Mouse (Mus musculus): ENCODE measurements around the gene Sema3b. TPM values are rescaled to one million over a fixed set of nuclear protein-coding genes. Genes with fewer than 3 reads are reported as not detected.

The Sema3b gene
- polyA plus RNA-seq, 1 experiment from 2014 or later, result 22.5 TPM

Other genes with a start within 250 kb of the Sema3b start
- 0.84 and 0.93 TPM in 2 replicates for gene Cacna2d2, start 209.6 kb downstream of the Sema3b start, polyA plus RNA-seq (2015; fragmentation: Nextera tagmentation; extraction: Ambion mirVana)
- 45.0 and 49.4 TPM in 2 replicates for gene Tmem115, start 75.3 kb downstream of the Sema3b start, polyA plus RNA-seq (2015; fragmentation: Nextera tagmentation; extraction: Ambion mirVana)
- gene Cyb561d2, start 67.0 kb downstream of the Sema3b start, polyA plus RNA-seq (2015; fragmentation: Nextera tagmentation; extraction: Ambion mirVana), result 31.5 and 33.9 TPM in 2 replicates
- gene Nprl2, start 67.0 kb downstream of the Sema3b start, polyA plus RNA-seq (2015; fragmentation: Nextera tagmentation; extraction: Ambion mirVana), result 44.4 and 46.8 TPM in 2 replicates
- 1.2 and 2.9 TPM in 2 replicates for gene Zmynd10, start 61.9 kb downstream of the Sema3b start, polyA plus RNA-seq (2015; fragmentation: Nextera tagmentation; extraction: Ambion mirVana)
- 61.7 and 63.4 TPM in 2 replicates for gene Rassf1, start 57.7 kb downstream of the Sema3b start, polyA plus RNA-seq (2015; fragmentation: Nextera tagmentation; extraction: Ambion mirVana)
- 46.5 and 46.8 TPM in 2 replicates for gene Tusc2, start 46.0 kb downstream of the Sema3b start, polyA plus RNA-seq (2015; fragmentation: Nextera tagmentation; extraction: Ambion mirVana)
- gene Hyal2, start 41.3 kb downstream of the Sema3b start, polyA plus RNA-seq (2015; fragmentation: Nextera tagmentation; extraction: Ambion mirVana), result 111 and 117 TPM in 2 replicates
- 8.6 and 10.5 TPM in 2 replicates for gene Hyal1, start 32.3 kb downstream of the Sema3b start, polyA plus RNA-seq (2015; fragmentation: Nextera tagmentation; extraction: Ambion mirVana)
- 16.0 and 19.3 TPM in 2 replicates for gene Naa80, start 30.3 kb downstream of the Sema3b start, polyA plus RNA-seq (2015; fragmentation: Nextera tagmentation; extraction: Ambion mirVana)
- gene Hyal3, start 28.4 kb downstream of the Sema3b start, polyA plus RNA-seq (2015; fragmentation: Nextera tagmentation; extraction: Ambion mirVana), result 1.3 TPM in 2 replicates
- gene Ifrd2, start 21.6 kb downstream of the Sema3b start, polyA plus RNA-seq (2015; fragmentation: Nextera tagmentation; extraction: Ambion mirVana), result 47.8 and 55.8 TPM in 2 replicates
- gene Gnai2, start 26.1 kb upstream of the Sema3b start, polyA plus RNA-seq (2015; fragmentation: Nextera tagmentation; extraction: Ambion mirVana), result 403 and 424 TPM in 2 replicates
- 7.1 and 8.1 TPM in 2 replicates for gene Slc38a3, start 60.3 kb upstream of the Sema3b start, polyA plus RNA-seq (2015; fragmentation: Nextera tagmentation; extraction: Ambion mirVana)
- gene Gnat1, start 70.5 kb upstream of the Sema3b start, polyA plus RNA-seq (2015; fragmentation: Nextera tagmentation; extraction: Ambion mirVana), result 3.9 and 4.6 TPM in 2 replicates
- gene Sema3f, start 101.2 kb upstream of the Sema3b start, polyA plus RNA-seq (2015; fragmentation: Nextera tagmentation; extraction: Ambion mirVana), result 21.3 and 23.9 TPM in 2 replicates
- 194 and 207 TPM in 2 replicates for gene Rbm5, start 161.8 kb upstream of the Sema3b start, polyA plus RNA-seq (2015; fragmentation: Nextera tagmentation; extraction: Ambion mirVana)